Mouse (Mus musculus) embryonic facial prominence, embryonic 13.5 days (tissue): ENCODE measurements around the gene Kyat1. TPM values are rescaled to one million over a fixed set of nuclear protein-coding genes. Genes with fewer than 3 reads are reported as not detected.

Source experiments
- ATAC-seq: fragments of 200-750 bp; cut with Nextera tagmentation; 2 replicates; pipeline ENCODE4 v1.8.0; 2017; ENCODE audit warnings: low read depth; ENCODE audit not compliant: insufficient number of reproducible peaks, insufficient read depth, low FRiP score, low TSS enrichment
- H3K27ac ChIP-seq: fragments of 300-500 bp; sonication (generic); 2 replicates; pipeline ENCODE4 v1.5.1; 2015; ENCODE audit warnings: moderate library complexity, mild to moderate bottlenecking, inconsistent platforms
- H3K27me3 ChIP-seq: fragments of 300-500 bp; sonication (generic); 2 replicates; pipeline ENCODE4 v1.6.1; 2015; ENCODE audit warnings: mild to moderate bottlenecking, inconsistent platforms
- H3K36me3 ChIP-seq: fragments of 300-500 bp; sonication (generic); 2 replicates; pipeline ENCODE4 v1.6.1; 2015; ENCODE audit warnings: mild to moderate bottlenecking, inconsistent platforms
- H3K4me1 ChIP-seq: fragments of 300-500 bp; sonication (generic); 2 replicates; pipeline ENCODE4 v1.6.1; 2015; ENCODE audit warnings: inconsistent platforms
- H3K4me2 ChIP-seq: fragments of 300-500 bp; sonication (generic); 2 replicates; pipeline ENCODE4 v1.6.1; 2015; ENCODE audit warnings: moderate library complexity, mild to moderate bottlenecking, inconsistent platforms
- H3K4me3 ChIP-seq: fragments of 300-500 bp; sonication (generic); 2 replicates; pipeline ENCODE4 v1.5.1; 2015; ENCODE audit warnings: mild to moderate bottlenecking, inconsistent platforms
- H3K9ac ChIP-seq: fragments of 300-500 bp; sonication (generic); 2 replicates; pipeline ENCODE4 v1.6.1; 2015; ENCODE audit warnings: mild to moderate bottlenecking, inconsistent platforms
- H3K9me3 ChIP-seq: fragments of 300-500 bp; sonication (generic); 2 replicates; pipeline ENCODE4 v1.6.1; 2016; ENCODE audit warnings: inconsistent platforms
- WGBS: fragments of 180-500 bp; shearing (Covaris S2); methylation state at CpG from one replicate; pipeline ENCODE4 v1.1.7; 2015; ENCODE audit warnings: mixed read lengths; 5-methylcytosine and 5-hydroxymethylcytosine counted together
- polyA plus RNA-seq: library from polyadenylated mRNA; unstranded; fragments of >200 nt; fragmentation: Nextera tagmentation; extraction: Ambion mirVana; gene quantifications from 2 replicates; pipeline ENCODE4 v1.2.1, GENCODE M21; 2015

Gene Kyat1
- polyA plus RNA-seq, 1 experiment from 2014 or later: 9.4 TPM

DNA sequence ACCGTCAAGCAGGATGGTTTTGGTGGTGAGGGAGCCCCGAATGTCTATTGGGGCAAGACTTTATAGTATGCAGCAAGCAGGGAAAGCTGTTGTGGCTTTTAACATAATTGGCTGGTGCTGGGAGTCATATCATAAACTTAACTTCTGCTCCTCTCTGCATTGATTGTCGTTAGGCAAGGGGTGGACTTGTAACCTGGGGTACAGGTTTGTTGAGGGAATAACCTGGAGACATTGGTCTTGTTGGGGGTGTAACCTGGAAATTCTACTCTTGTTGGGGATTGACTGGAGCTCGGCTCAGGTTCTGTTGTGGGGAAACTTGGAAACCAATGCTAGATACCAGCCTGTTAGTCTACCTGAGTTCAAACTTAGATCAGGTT, 6.5 kb upstream of the Kyat1 start:
- Histone ChIP-seq H3K4me2 (no peak overlapping the region), H3K4me1 (no peaks in the 10 kb centered on the region), H3K9me3 (no peaks in the 10 kb centered on the region), H3K9ac (no peak overlapping the region), H3K27me3 (no peaks in the 10 kb centered on the region), H3K27ac (no peak overlapping the region), H3K36me3 (no peaks in the 10 kb centered on the region), H3K4me3 (no peak overlapping the region)
- no peak for ATAC-seq
- 72% methylated on average over 4 of the region's 4 CpGs for WGBS

GRCm38 (mm10) chr2:30211408-30212168, 5.9 kb upstream of the Kyat1 start:
- Histone ChIP-seq H3K4me2 (no peak overlapping the region), H3K4me1 (peaks cover 1% of the 10 kb centered on the region), H3K36me3 (no peaks in the 10 kb centered on the region), H3K27me3 (no peaks in the 10 kb centered on the region), H3K9ac (no peak overlapping the region), H3K27ac (no peak overlapping the region), H3K4me3 (no peak overlapping the region), H3K9me3 (no peaks in the 10 kb centered on the region)
- 64% methylated on average over 6 of the region's 6 CpGs for WGBS
- ATAC-seq: no peak

DNA sequence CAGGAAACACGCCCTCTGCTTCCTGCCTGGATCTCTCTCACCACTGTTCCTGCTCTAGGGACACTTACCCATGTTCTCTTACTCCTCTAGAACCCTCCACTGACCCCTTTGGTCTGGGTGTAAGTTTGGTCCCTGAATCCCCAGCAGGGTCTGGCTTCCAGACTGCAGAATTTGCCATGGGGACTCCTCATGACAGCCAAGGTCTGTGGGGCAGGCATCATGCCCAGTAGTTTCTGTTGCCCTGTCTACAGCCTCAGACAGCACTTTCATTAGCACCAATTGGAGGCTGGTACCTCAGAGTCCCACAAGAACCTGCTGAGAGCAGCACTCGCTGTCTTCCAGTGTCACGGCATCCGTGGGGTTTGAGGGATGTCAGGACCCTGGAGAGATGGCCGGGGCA, 2.2 kb upstream of the Kyat1 start:
- Histone ChIP-seq H3K9me3 (no peaks in the 10 kb centered on the region), H3K4me3 (no peak overlapping the region), H3K27me3 (no peaks in the 10 kb centered on the region), H3K4me2 (no peak overlapping the region), H3K36me3 (no peaks in the 10 kb centered on the region), H3K9ac (no peak overlapping the region), H3K4me1 (peaks cover 14% of the 10 kb centered on the region), H3K27ac (no peak overlapping the region)
- ATAC-seq: no peak
- WGBS: 74% methylated on average over 5 of the region's 5 CpGs

DNA sequence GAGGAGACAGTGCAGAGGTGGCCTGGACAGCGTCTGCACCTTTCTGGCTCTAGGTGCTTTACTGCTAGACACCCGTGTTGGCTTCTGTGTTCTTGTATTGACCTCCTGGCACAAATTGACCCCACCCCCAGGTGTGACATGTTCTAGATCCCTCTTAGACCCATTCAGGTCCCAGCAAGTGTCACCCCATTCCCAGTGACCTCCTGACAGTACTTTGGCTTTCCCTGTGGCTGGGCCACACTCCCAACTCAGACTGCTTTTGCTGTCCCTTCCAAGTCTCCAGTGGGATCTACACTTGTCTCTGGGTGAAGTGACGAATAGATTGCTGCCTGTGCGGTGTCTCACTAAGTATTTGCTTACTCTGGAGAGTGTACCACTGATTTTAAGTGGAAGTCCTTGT, 1.8 kb upstream of the Kyat1 start:
- Histone ChIP-seq H3K4me1 (peaks cover 14% of the 10 kb centered on the region), H3K4me3 (no peak overlapping the region), H3K36me3 (no peaks in the 10 kb centered on the region), H3K27ac (no peak overlapping the region), H3K9me3 (no peaks in the 10 kb centered on the region), H3K27me3 (no peaks in the 10 kb centered on the region), H3K4me2 (no peak overlapping the region), H3K9ac (no peak overlapping the region)
- 76% methylated on average over 4 of the region's 4 CpGs for WGBS
- ATAC-seq: no peak

DNA sequence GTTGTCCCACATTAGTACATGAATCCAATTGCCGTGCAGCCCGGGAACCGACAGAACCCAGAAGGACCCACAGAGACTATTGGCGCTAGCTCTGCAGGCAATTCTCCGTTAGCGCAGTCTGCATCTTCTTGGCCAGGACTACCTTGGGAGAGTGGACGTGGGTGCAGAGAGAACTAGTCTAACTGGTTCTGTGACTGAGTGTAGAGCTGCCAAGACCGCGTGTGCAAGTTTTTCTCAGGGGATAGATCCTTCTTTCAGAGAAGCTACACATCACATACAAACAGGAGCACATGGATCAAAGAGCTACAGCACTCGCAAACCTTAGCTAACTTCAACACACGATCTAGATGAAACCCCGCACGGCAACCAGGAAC, 405 bp downstream of the Kyat1 start:
- H3K36me3 ChIP-seq: no peaks in the 10 kb centered on the region
- peak overlapping the region; percentile 71 for H3K9ac ChIP-seq
- peak overlapping the region; percentile 89 for H3K4me2 ChIP-seq
- H3K4me3 ChIP-seq: peak overlapping the region; percentile 63
- H3K9me3 ChIP-seq: no peaks in the 10 kb centered on the region
- H3K27ac ChIP-seq: peak overlapping the region; percentile 78
- ATAC-seq: 0 out of 2 replicates have a peak, but pooled peaks have one; percentile 28
- WGBS: 2% methylated on average over 13 of the region's 13 CpGs
- H3K27me3 ChIP-seq: no peaks in the 10 kb centered on the region
- peaks cover 14% of the 10 kb centered on the region for H3K4me1 ChIP-seq

- 83% methylated on average over 7 of the region's 7 CpGs for WGBS
- no peak overlapping the region for H3K9ac ChIP-seq
- H3K27ac ChIP-seq: no peak overlapping the region
Observed at GRCm38 (mm10) chr2:30203439-30203838, 2.2 kb downstream of the Kyat1 start.

DNA sequence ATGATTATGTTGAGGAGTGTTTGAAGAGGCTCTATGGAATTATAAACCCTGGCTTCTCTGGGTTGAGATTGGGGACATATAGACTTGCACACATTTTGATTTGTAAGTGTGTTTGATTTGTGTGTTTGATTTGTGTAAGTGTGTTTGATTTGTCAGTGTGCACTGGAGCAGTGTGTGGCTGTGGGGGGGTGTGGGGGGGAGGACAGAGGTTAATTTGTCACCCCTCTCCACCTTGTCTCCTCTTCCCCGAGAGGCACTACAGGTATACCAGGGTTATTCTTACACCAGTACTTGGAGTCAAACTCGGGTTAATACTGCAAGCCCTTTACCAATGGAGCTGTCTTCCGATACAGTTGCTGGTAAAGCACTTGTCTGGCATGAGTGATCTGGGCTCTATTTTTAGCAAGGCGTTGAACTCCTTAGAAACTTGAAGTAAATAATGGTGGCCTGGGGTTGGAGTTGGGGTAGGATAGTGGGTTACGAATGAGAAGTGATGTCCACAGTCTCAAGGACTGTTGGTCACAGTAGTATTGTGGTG, 5.2 kb downstream of the Kyat1 start:
- H3K27me3 ChIP-seq: no peaks in the 10 kb centered on the region
- H3K4me1 ChIP-seq: peaks cover 7% of the 10 kb centered on the region
- H3K9ac ChIP-seq: no peak overlapping the region
- no peak for ATAC-seq
- WGBS: 81% methylated on average over 5 of the region's 5 CpGs
- no peak overlapping the region for H3K4me2 ChIP-seq
- H3K4me3 ChIP-seq: no peak overlapping the region
- H3K9me3 ChIP-seq: no peaks in the 10 kb centered on the region
- no peak overlapping the region for H3K27ac ChIP-seq
- H3K36me3 ChIP-seq: no peaks in the 10 kb centered on the region

More at GRCm38 (mm10) chr2:30203439-30203838, 2.2 kb downstream of the Kyat1 start:
- no peaks in the 10 kb centered on the region for H3K27me3 ChIP-seq
- H3K4me3 ChIP-seq: no peak overlapping the region
- no peak overlapping the region for H3K4me2 ChIP-seq
- peaks cover 14% of the 10 kb centered on the region for H3K4me1 ChIP-seq
- no peaks in the 10 kb centered on the region for H3K36me3 ChIP-seq
- no peaks in the 10 kb centered on the region for H3K9me3 ChIP-seq
- no peak for ATAC-seq

DNA sequence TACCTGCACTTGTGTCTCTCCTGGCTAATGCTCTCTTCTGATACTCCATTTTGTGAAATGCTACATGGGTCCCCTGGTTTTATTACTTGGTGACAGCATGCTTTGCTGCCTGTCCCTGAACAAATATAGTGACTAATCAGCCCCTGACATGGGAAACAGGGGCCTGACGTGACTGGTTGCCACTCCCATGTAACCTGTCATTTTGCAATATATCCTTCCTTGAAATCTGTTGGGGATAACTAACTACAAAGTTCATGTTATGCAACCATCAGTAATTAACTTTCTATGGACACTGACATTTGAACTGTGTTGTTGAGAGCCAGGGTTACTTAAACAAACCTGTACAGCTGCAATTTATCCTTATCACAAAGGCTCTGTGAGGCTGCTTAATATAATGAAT, 5.7 kb downstream of the Kyat1 start:
- peaks cover 7% of the 10 kb centered on the region for H3K4me1 ChIP-seq
- 64% methylated on average over 1 of the region's 1 CpGs for WGBS
- H3K27ac ChIP-seq: no peak overlapping the region
- no peaks in the 10 kb centered on the region for H3K27me3 ChIP-seq
- H3K9me3 ChIP-seq: no peaks in the 10 kb centered on the region
- H3K4me3 ChIP-seq: no peak overlapping the region
- no peak for ATAC-seq
- H3K36me3 ChIP-seq: no peaks in the 10 kb centered on the region
- no peak overlapping the region for H3K4me2 ChIP-seq
- H3K9ac ChIP-seq: no peak overlapping the region

GRCm38 (mm10) chr2:30198021-30198420, 7.6 kb downstream of the Kyat1 start:
- Histone ChIP-seq H3K9me3 (no peaks in the 10 kb centered on the region), H3K9ac (no peak overlapping the region), H3K27ac (no peak overlapping the region), H3K27me3 (no peaks in the 10 kb centered on the region), H3K4me2 (no peak overlapping the region), H3K4me3 (no peak overlapping the region), H3K4me1 (no peaks in the 10 kb centered on the region), H3K36me3 (no peaks in the 10 kb centered on the region)
- ATAC-seq: no peak
- whole genome bisulfite sequencing: 57% methylated on average over 4 of the region's 4 CpGs

GRCm38 (mm10) chr2:30194656-30195055, 11.0 kb downstream of the Kyat1 start:
- no peaks in the 10 kb centered on the region for H3K27me3 ChIP-seq
- H3K4me1 ChIP-seq: no peaks in the 10 kb centered on the region
- H3K9ac ChIP-seq: no peak overlapping the region
- WGBS: 84% methylated on average over 3 of the region's 3 CpGs
- H3K4me2 ChIP-seq: no peak overlapping the region
- no peaks in the 10 kb centered on the region for H3K9me3 ChIP-seq
- ATAC-seq: no peak
- H3K36me3 ChIP-seq: peaks cover 10% of the 10 kb centered on the region; the same call in 1 of the 2 replicates
- no peak overlapping the region for H3K4me3 ChIP-seq
- H3K27ac ChIP-seq: no peak overlapping the region

DNA sequence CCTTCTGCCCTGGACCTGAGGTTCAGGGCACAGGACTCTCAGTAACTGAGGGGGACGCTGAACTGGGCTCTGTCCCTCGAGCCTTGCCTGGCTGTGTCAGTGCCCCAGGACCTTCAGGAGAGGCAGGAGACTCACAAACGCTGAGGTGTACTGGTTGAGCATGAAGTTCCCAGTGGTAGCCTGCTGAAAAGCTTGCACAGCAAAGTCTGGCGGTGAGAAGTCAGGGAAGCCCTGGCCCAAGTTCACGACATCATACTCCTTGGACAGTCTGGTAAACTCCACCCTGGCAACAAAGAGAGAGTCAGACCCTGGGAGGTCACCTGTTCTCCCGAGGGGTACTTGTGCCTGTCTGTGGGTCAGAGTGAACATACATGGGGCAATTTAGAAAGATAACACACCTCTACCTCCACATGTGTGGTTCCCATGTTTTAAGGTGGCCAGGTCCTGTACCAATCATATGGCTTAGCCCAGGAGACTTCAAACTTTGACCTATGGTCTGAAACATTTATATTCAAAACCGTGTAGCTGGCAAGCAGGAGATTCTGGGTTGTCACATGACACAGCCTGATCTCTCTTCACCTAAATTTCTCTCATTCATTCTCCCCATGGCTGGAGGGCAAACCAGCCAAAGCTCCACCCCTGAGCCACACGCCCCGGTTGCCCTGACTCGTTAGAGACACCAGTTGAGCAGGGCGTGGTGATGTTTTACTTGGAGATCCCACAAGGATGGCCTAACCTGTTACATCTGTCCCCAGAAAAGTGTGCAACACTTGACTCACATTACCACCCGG, 13.7 kb downstream of the Kyat1 start:
- 81% methylated on average over 12 of the region's 12 CpGs for WGBS
- H3K4me3 ChIP-seq: no peak overlapping the region
- H3K4me1 ChIP-seq: no peaks in the 10 kb centered on the region
- H3K9ac ChIP-seq: no peak overlapping the region
- H3K9me3 ChIP-seq: no peaks in the 10 kb centered on the region
- ATAC-seq: no peak
- peaks cover 10% of the 10 kb centered on the region; the same call in 1 of the 2 replicates for H3K36me3 ChIP-seq
- H3K27me3 ChIP-seq: no peaks in the 10 kb centered on the region
- H3K27ac ChIP-seq: no peak overlapping the region
- H3K4me2 ChIP-seq: no peak overlapping the region

DNA sequence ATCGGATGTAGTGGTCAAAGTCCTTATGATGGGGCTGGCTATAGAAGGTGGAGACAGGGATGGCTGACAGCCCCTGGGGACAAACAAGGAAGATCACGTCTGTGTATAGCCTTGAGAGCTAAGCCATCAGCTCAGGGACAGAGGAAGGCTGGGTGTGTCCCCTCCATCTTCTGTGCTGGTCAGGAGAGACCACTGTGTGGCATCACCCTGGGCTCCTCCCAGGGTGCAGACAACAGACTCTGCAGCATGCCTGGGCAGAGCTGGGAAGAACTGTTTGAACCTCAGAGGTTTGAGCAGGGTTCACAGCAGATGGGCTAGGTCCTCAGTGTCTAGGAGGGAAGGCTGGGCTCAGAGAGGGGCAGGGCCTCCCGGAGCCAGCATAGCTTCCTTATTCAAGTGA, 20.0 kb downstream of the Kyat1 start:
- WGBS: 84% methylated on average over 3 of the region's 3 CpGs
- ATAC-seq: no peak
- Histone ChIP-seq H3K9me3 (no peaks in the 10 kb centered on the region), H3K9ac (no peak overlapping the region), H3K36me3 (peaks cover 21% of the 10 kb centered on the region), H3K27me3 (no peaks in the 10 kb centered on the region), H3K4me3 (no peak overlapping the region), H3K4me1 (no peaks in the 10 kb centered on the region), H3K4me2 (no peak overlapping the region), H3K27ac (no peak overlapping the region)
